Mouse (Mus musculus): ENCODE measurements at regions not wholly inside any gene's neighbourhood (a gene's known extent, or its start where the extent isn't known, plus 50 kb on each side); places are given as distances from the start of the nearest gene placed in this dataset.

DNA sequence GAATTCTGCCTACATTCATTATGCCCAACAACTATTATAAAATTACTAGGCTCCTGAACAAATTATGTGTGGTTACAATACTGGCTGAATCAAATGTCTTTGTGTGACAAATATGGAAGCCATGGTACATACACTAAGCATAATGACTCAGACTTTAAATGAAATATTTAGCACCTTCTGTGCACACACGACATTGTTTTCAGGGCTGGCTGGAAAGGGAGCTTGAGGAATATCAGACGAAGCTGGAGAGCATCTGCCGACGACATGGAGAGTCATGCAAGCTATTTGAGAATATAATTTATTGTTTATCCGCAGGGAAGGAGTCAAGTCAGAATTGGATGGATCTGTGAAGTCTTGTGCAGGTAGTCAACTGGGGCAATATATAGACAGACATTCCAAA, 955.4 kb upstream of the Gm10801 start:
- in situ Hi-C loops (cut with MboI, MseI): no loop called here

DNA sequence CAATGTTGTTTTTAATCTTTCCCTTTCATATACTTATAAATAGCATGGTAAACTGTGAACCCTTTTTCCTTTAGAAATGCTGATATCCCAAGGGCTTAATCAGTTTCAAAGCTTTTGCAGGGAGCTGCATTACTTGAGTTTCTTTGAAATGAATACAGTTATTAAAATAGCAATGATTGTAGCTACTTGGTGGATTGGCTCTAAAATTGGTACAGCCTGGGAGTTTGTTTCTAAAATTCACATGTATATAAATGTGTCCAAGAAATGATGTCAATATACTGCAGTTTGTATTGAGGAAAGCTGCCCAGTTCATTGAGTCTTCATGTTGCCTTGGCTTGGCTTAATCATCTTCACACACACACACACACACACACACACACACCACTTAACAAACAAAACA, 954.8 kb upstream of the Gm10801 start:
- in situ Hi-C loops (cut with MboI, MseI): no loop called here

DNA sequence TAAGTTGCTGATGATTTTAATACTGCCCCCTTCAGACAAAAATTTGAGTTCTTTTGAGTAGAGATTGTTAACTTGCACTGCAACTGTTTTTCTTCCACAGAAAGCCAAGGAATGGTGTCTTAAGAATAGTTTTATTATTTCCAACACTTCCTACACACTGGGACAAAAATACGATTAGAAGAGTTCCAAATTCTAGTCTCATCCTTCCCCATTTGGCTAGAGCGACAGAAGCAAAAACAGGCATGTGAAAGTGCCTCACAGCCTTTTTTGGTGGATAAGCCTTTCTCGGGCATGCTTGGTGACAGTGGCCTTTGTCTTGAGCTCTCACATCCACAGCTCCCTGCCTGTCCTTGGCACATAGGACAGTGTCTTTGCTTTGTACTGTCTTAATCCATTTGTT, 954.3 kb upstream of the Gm10801 start:
- in situ Hi-C loops (cut with MboI, MseI): no loop called here

DNA sequence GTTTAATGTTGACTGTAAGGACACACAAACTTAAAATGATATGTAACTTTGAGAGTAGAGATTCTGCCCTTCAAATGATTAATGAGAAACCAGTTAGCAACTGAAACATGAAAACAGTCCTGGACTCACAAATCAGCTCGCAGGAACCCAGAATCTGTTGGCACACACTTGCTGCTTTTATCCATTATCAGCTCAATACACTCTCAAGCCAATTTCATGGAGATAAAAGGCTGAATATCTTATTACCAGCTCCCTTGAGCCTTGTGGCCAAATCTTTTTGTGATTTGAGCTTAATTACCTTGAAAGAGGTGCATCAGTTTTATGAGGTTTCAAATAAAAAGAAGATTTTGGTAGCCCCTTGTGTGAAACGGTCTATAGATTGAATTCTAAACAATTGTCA, 936.9 kb upstream of the Gm10801 start:
- in situ Hi-C loops (cut with MboI, MseI): no loop called here

DNA sequence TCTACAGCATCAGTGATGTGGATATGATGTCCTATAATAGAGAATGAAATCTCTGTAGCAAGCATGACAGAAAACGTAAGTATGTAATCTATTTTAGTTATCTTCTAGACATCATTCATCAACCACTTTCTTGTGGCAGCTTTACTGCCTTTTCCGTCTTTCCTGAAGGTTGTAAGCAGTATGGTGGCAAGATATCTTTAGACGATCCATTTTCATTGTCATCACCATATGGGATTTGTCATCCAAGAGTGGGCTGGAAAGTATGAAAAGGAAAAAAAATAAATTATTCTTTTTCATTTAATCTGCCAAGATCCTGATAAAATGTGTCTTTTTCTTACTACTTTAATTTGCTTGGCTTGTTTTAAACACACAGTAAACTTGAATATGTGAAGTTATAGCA, 893.2 kb upstream of the Gm10801 start:
- in situ Hi-C loops (cut with MboI, MseI): no loop called here

DNA sequence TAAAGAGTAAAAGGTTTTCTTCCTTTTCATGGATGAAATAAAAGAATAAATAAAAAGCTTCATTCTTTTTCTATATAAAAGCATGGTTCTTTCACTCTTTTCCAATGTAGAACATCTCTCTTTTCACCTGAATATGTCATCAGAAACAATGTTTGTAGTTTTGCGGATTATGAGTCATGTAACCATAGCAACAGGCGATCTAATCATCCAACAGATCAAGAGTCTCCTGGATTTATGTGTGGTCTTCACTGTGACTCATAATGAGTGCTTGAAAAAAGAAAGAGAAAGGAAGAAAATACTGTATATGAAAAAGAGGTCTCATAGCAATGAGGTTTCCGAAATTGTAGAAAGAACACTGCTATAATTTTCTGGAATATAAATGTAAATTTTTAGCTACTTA, 884.1 kb upstream of the Gm10801 start:
- in situ Hi-C loops (cut with MboI, MseI): no loop called here

DNA sequence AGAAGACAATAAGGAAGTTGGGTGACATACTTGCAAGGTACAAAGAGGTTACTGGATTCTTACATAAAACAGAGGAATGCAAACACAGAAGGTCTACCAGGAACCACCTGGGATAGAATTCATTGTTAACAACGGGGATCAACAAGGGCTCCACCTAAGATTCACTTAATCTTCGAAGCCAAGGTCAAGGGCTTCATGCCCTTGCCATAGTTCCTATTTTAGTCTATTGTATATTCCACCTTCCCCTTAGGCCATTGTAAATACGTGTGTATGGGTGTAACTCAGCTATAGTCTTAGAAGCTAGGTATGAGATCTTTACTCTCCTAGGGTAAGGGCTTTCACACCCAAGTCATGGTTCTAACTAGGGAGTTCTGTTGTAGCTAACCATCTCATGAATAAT, 882.0 kb upstream of the Gm10801 start:
- in situ Hi-C loops (cut with MboI, MseI): loop anchor here in 1 of 2 experiments (10.0 kb wide), 1 partner anchor 635 kb away; no protein-coding TSS in a partner anchor

All from T-helper 17 cell (primary cell).